Mouse (Mus musculus) ES-Bruce4 (cell line): ENCODE results near the gene Lmx1b.

ENCODE experiments used
- EP300 ChIP-seq: IDR thresholded peaks from 2 replicates; pipeline ENCODE4 v1.6.1; 2011; ENCODE audit warnings: low read depth, low read length; ENCODE audit not compliant: insufficient read depth
- POLR2A ChIP-seq: IDR thresholded peaks from one replicate; pipeline ENCODE4 v1.8.1; 2011; ENCODE audit warnings: low read length; ENCODE audit not compliant: insufficient read depth

GRCm38 (mm10) chr2:33641859-33642571 lies 1.7 kb upstream of the Lmx1b start:
- TF ChIP-seq EP300 (no peak), POLR2A (no peak)
